Mouse (Mus musculus) ES-Bruce4 (cell line): ENCODE data around the gene Mcf2l.

Experiments used
- CTCF ChIP-seq: IDR thresholded peaks from one replicate; pipeline ENCODE4 v1.8.1; 2011; ENCODE audit warnings: low read depth, low read length
- EP300 ChIP-seq: IDR thresholded peaks from 2 replicates; pipeline ENCODE4 v1.6.1; 2011; ENCODE audit warnings: low read depth, low read length; ENCODE audit not compliant: insufficient read depth
- POLR2A ChIP-seq: IDR thresholded peaks from one replicate; pipeline ENCODE4 v1.8.1; 2011; ENCODE audit warnings: low read length; ENCODE audit not compliant: insufficient read depth

GRCm38 (mm10) chr8:12905599-12906321, 32.2 kb downstream of the Mcf2l start:
- TF ChIP-seq CTCF (no peak), POLR2A (no peak), EP300 (no peak)
